Mouse (Mus musculus): ENCODE measurements around the gene Rufy1.

Gene Rufy1

GRCm38 (mm10) chr11:50426056-50426455 lies 4.9 kb downstream of the Rufy1 start:
- no peak for DNase-seq (ENCODE audit: low spot score)

GRCm38 (mm10) chr11:50421934-50422780 lies 8.8 kb downstream of the Rufy1 start:
- no peak for DNase-seq (ENCODE audit: low spot score)

- DNase-seq (ENCODE audit: low spot score): no peak
Measured at GRCm38 (mm10) chr11:50421461-50421860, 9.5 kb downstream of the Rufy1 start.

- DNase-seq (ENCODE audit: low spot score): no peak
Measured at GRCm38 (mm10) chr11:50417856-50418255, 13.1 kb downstream of the Rufy1 start.

GRCm38 (mm10) chr11:50415563-50416241 lies 15.2 kb downstream of the Rufy1 start:
- no peak for DNase-seq (ENCODE audit: low spot score)

- no peak for DNase-seq (ENCODE audit: low spot score)
Measured at GRCm38 (mm10) chr11:50407235-50407634, 23.7 kb downstream of the Rufy1 start.

- DNase-seq (ENCODE audit: low spot score): peak; percentile 48
Measured at GRCm38 (mm10) chr11:50403367-50404014, 27.4 kb downstream of the Rufy1 start.

- DNase-seq (ENCODE audit: low spot score): no peak
Measured at GRCm38 (mm10) chr11:50402481-50402880, 28.4 kb downstream of the Rufy1 start.

- no peak for DNase-seq (ENCODE audit: low spot score)
Measured at GRCm38 (mm10) chr11:50398803-50399202, 32.1 kb downstream of the Rufy1 start.

GRCm38 (mm10) chr11:50397316-50397715 lies 33.6 kb downstream of the Rufy1 start:
- no peak for DNase-seq (ENCODE audit: low spot score)

GRCm38 (mm10) chr11:50396766-50397307 lies 34.1 kb downstream of the Rufy1 start:
- no peak for DNase-seq (ENCODE audit: low spot score)

- DNase-seq (ENCODE audit: low spot score): no peak
Measured at GRCm38 (mm10) chr11:50394731-50395130, 36.2 kb downstream of the Rufy1 start.

- DNase-seq (ENCODE audit: low spot score): no peak
Measured at GRCm38 (mm10) chr11:50393306-50393705, 37.6 kb downstream of the Rufy1 start.

- DNase-seq (ENCODE audit: low spot score): no peak
Measured at GRCm38 (mm10) chr11:50391272-50391960, 39.5 kb downstream of the Rufy1 start.

GRCm38 (mm10) chr11:50389616-50390015 lies 41.3 kb downstream of the Rufy1 start:
- DNase-seq (ENCODE audit: low spot score): no peak

GRCm38 (mm10) chr11:50389011-50389410 lies 41.9 kb downstream of the Rufy1 start:
- DNase-seq (ENCODE audit: low spot score): no peak

- no peak for DNase-seq (ENCODE audit: low spot score)
Measured at GRCm38 (mm10) chr11:50388217-50388929, 42.6 kb downstream of the Rufy1 start.

- DNase-seq (ENCODE audit: low spot score): no peak
Measured at GRCm38 (mm10) chr11:50387697-50388096, 43.2 kb downstream of the Rufy1 start.

- DNase-seq (ENCODE audit: low spot score): no peak
Measured at GRCm38 (mm10) chr11:50387167-50387679, 43.7 kb downstream of the Rufy1 start.

- DNase-seq (ENCODE audit: low spot score): no peak
Measured at GRCm38 (mm10) chr11:50381311-50381710, 49.6 kb downstream of the Rufy1 start.
